Mouse (Mus musculus) macrophage (primary cell): ENCODE results near the gene Phactr4. TPM values are rescaled to one million over a fixed set of nuclear protein-coding genes. Genes with fewer than 3 reads are reported as not detected.

Source experiments
- H3K27ac ChIP-seq: fragments of 350-480 bp; formaldehyde crosslinking; 2 replicates; pipeline ENCODE4 v1.9.0; 2021
- H3K36me3 ChIP-seq: fragments of 350-480 bp; formaldehyde crosslinking; 2 replicates; pipeline ENCODE4 v1.9.0; 2021; ENCODE audit errors: inconsistent target
- H3K4me3 ChIP-seq: fragments of 350-480 bp; formaldehyde crosslinking; 2 replicates; pipeline ENCODE4 v1.9.0; 2021; ENCODE audit errors: inconsistent target
- H3K79me2 ChIP-seq: fragments of 350-480 bp; formaldehyde crosslinking; 2 replicates; pipeline ENCODE4 v1.9.0; 2021; ENCODE audit errors: inconsistent target
- WGBS: methylation state at CpG from one replicate; pipeline ENCODE4 v1.1.7; 2026; ENCODE audit warnings: inconsistent platforms; ENCODE audit not compliant: missing documents; 5-methylcytosine and 5-hydroxymethylcytosine counted together
- polyA plus RNA-seq: library from polyadenylated mRNA; stranded (reverse); fragments of 250-400 nt; gene quantifications from 3 replicates; pipeline ENCODE4 v1.2.4, GENCODE M21; 2018; ENCODE audit warnings: inconsistent platforms

Gene Phactr4
- polyA plus RNA-seq, 1 experiment from 2014 or later, result 18.7 TPM

DNA sequence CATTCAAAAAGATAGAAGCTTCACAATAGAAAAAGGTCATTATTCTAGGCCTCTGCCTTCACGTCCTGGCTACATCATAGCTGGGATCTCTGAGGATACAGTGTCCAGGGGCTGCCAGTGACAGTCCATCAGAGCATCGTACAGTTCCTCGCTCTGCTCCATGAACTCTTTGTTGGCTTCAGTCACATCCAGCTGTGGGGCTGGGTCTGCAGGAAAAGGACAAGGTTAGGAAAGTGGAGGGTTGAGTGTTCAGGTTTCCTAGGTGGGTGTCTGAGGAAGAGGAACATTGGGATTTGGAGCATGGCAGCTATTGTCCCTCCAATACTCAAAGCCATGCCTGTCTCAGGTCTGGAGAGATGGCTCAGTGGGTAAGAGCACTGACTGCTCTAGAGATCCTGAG lies 110.5 kb downstream of the Phactr4 start:
- Histone ChIP-seq H3K79me2 (peaks cover 14% of the 10 kb centered on the region), H3K4me3 (no peak overlapping the region), H3K36me3 (peaks cover 46% of the 10 kb centered on the region), H3K27ac (no peak overlapping the region)
- 92% methylated on average over 3 of the region's 3 CpGs for WGBS

- Histone ChIP-seq H3K79me2 (peaks cover 14% of the 10 kb centered on the region), H3K4me3 (no peak overlapping the region), H3K36me3 (peaks cover 40% of the 10 kb centered on the region), H3K27ac (no peak overlapping the region)
- 50% methylated on average over 1 of the region's 1 CpGs for WGBS
These were observed 111.1 kb downstream of the Phactr4 start for GRCm38 (mm10) chr4:132311209-132311608.

DNA sequence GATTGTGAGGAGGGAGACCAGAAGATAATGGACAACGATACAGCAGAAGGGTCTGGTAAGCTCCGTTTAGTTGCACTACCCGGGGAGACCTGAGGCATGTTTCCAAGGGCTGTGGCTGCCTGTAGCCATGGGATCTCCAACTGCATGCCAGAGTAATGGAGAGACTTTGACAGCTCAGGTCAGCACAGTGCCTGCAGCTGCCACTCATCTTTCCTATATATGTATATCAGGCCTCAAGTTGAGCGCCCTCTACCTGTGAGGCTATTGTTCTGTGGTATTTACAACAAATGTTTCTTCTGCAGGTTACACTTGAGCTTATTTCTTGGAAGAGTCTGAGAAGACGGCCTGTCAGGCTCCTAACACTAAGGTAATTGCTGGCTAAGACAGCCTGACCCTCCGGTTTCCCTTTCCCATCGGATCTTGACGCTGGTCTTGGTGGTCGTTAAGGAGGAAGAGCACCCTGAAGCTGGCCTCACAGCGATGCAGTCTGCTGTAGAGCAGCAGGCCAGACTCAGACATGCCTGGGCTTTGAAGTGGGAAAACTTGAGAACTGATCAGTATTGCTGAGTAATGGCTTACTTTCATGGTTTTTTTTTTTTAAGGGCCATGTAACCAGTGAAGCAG lies 112.3 kb downstream of the Phactr4 start:
- WGBS, result 17% methylated on average over 10 of the region's 10 CpGs
- Histone ChIP-seq H3K79me2 (peaks cover 14% of the 10 kb centered on the region), H3K4me3 (peak overlapping the region; percentile 90), H3K36me3 (peaks cover 33% of the 10 kb centered on the region), H3K27ac (peak overlapping the region; percentile 80; the same call in 1 of the 2 replicates)

GRCm38 (mm10) chr4:132309140-132309848 lies 113.0 kb downstream of the Phactr4 start:
- under 1% methylated on average over 15 of the region's 15 CpGs for WGBS
- peaks cover 33% of the 10 kb centered on the region for H3K36me3 ChIP-seq
- peak overlapping the region; percentile 80 for H3K27ac ChIP-seq
- peaks cover 14% of the 10 kb centered on the region for H3K79me2 ChIP-seq
- H3K4me3 ChIP-seq, result peak overlapping the region; percentile 90

- peaks cover 30% of the 10 kb centered on the region for H3K36me3 ChIP-seq
- WGBS, result under 1% methylated on average over 41 of the region's 41 CpGs
- peaks cover 14% of the 10 kb centered on the region for H3K79me2 ChIP-seq
- peak overlapping the region; percentile 90 for H3K4me3 ChIP-seq
- peak overlapping the region; percentile 80 for H3K27ac ChIP-seq
These were observed 113.7 kb downstream of the Phactr4 start for GRCm38 (mm10) chr4:132308437-132309139.

GRCm38 (mm10) chr4:132306004-132306403 lies 116.3 kb downstream of the Phactr4 start:
- peaks cover 14% of the 10 kb centered on the region for H3K79me2 ChIP-seq
- 25% methylated on average over 6 of the region's 6 CpGs for WGBS
- H3K27ac ChIP-seq, result no peak overlapping the region
- peaks cover 8% of the 10 kb centered on the region; the same call in 1 of the 2 replicates for H3K36me3 ChIP-seq
- no peak overlapping the region for H3K4me3 ChIP-seq

Other genes starting within 250 kb of the Phactr4 start
- gene Ythdf2, start 210.2 kb downstream of the Phactr4 start, polyA plus RNA-seq, result 22.2 to 36.0 TPM (median 24.4 TPM) in 3 replicates
- gene Gmeb1, start 160.9 kb downstream of the Phactr4 start, polyA plus RNA-seq, result 7.8 to 8.4 TPM (median 8.3 TPM) in 3 replicates
- 14.6 to 29.9 TPM (median 25.8 TPM) in 3 replicates for gene Taf12, start 148.1 kb downstream of the Phactr4 start, polyA plus RNA-seq
- 0.52 to 0.69 TPM (median 0.60 TPM) in 3 replicates for gene Rab42, start 119.1 kb downstream of the Phactr4 start, polyA plus RNA-seq
- 20.1 to 47.1 TPM (median 30.7 TPM) in 3 replicates for gene Trnau1ap, start 93.0 kb downstream of the Phactr4 start, polyA plus RNA-seq
- 4.4 to 19.9 TPM (median 8.8 TPM) in 3 replicates for gene Rcc1, start 68.9 kb downstream of the Phactr4 start, polyA plus RNA-seq
- gene Med18, start 41.4 kb upstream of the Phactr4 start, polyA plus RNA-seq, result 1.9 to 6.5 TPM (median 4.3 TPM) in 3 replicates
- 12.3 to 18.2 TPM (median 13.4 TPM) in 3 replicates for gene Sesn2, start 88.0 kb upstream of the Phactr4 start, polyA plus RNA-seq
- gene Atpif1, start 111.2 kb upstream of the Phactr4 start, polyA plus RNA-seq, result 516 to 719 TPM (median 630 TPM) in 3 replicates
- 98.0 to 366 TPM (median 125 TPM) in 3 replicates for gene Dnajc8, start 113.1 kb upstream of the Phactr4 start, polyA plus RNA-seq
- gene Ptafr, start 141.6 kb upstream of the Phactr4 start, polyA plus RNA-seq, result 102 to 269 TPM (median 231 TPM) in 3 replicates
- gene Eya3, start 216.5 kb upstream of the Phactr4 start, polyA plus RNA-seq, result 29.7 to 70.2 TPM (median 32.1 TPM) in 3 replicates